ENCODE assay signal across 10 mouse cellular contexts in the genomic region with DNA sequence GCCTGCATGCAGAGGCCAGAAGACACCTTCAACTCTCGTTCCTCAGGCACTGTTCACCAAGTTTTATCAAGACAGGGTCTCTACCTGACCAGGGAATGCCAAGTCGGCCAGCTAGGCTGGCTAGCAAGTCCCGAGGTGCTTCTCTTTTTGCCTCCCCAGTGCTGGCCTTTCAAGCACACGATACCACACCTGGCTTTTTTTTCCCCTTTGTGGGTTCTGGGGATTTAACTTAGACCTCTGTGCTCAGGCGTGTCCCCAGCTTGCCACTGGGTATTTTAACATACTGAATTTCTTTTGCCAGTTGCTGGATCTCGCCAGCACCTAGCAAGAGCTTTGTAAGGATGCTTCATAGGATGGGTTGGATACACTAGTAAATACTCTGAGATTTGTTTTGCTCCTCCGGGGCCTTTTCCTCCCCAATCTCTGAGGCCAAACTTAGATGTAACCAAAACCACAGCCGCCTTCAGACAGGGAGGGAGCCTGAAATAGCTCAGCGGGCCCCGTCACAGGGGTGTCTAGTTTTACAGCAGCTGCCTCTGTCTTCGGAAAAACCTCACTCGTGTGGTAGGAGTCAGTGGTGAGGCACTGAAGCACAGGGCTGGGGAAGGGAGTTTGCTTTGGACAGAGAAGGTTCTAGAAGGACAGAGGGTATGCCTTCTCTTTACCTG. TPM values are rescaled to one million over a fixed set of nuclear protein-coding genes. Genes with fewer than 3 reads are reported as not detected.
DNase-seq lines count a peak whose midpoint lies in the region; TF ChIP-seq lines count a peak whose summit lies in the region.
"Had no signal": no experiment of that assay in that cellular context is flagged by ENCODE, and none has a peak within 500 bp of the region (broad histone marks: within the 10 kb centered on the region; RNA-seq: fewer than 3 reads in every experiment).

No protein-coding gene starts in this region.

- H3K4me3 ChIP-seq in embryonic fibroblast, embryonic 13.5 days (ENCODE audit: insufficient read depth, low read length): no peak overlapping the region

- TF ChIP-seq CTCF in embryonic fibroblast, embryonic 13.5 days (IDR thresholded peaks at IDR 0.05; ENCODE audit: borderline replicate concordance, insufficient read depth, low read length): no peak

- DNase-seq in lung, postnatal 36 days: peak; percentile 25
- no peak for DNase-seq in lung, postnatal 10 days
- peak; percentile 82 for DNase-seq in naive thymus-derived CD4-positive, alpha-beta T cell, adult 2 months (ENCODE audit: low read depth)
- peak; percentile 49 to 61 for DNase-seq in thymus, postnatal 36 days
- no peak for DNase-seq in kidney, postnatal 4 days
- DNase-seq in urinary bladder, postnatal 4 days (ENCODE audit: low spot score in 2 of 2): no peak
- DNase-seq: heart, postnatal 36 days; kidney, postnatal 36 days; lung, adult 18-20 months had no signal

- no peak for TF ChIP-seq POLR2A in embryonic fibroblast, embryonic 13.5 days (IDR thresholded peaks at IDR 0.05; ENCODE audit: low read depth, low read length)

- H3K4me1 ChIP-seq in embryonic fibroblast, embryonic 13.5 days (ENCODE audit: control insufficient read depth, insufficient read depth, low read length): 0 out of 2 replicates have a peak, but pooled peaks cover 5% of the 10 kb centered on the region

- H3K27ac ChIP-seq in embryonic fibroblast, embryonic 13.5 days (ENCODE audit: insufficient read depth, low read length): peak overlapping the region; percentile 10; the same call in 1 of the 2 replicates

RNA-seq across cellular contexts. Expression of a gene that starts 33.7 kb away (rescaled TPM):
- polyA plus RNA-seq in embryonic fibroblast, embryonic 13.5 days (2011; ENCODE audit: insufficient read length, low read depth, missing spikeins): 3.9 and 6.9 TPM in 2 replicates

Comparison
In these comparisons a context has a peak if more than half of its experiments do, and no peak if none do; other contexts are left out.
1. DNase-seq: peak in lung, postnatal 36 days (single experiment), naive thymus-derived CD4-positive, alpha-beta T cell, adult 2 months (single experiment) and thymus, postnatal 36 days (2 of 2); none in lung, postnatal 10 days (single experiment), kidney, postnatal 4 days (0 of 2) and urinary bladder, postnatal 4 days (0 of 2).